Mouse (Mus musculus): ENCODE measurements around the gene Dsn1. TPM values are rescaled to one million over a fixed set of nuclear protein-coding genes. Genes with fewer than 3 reads are reported as not detected.

The Dsn1 gene
- polyA plus RNA-seq, 1 experiment from 2014 or later: 49.6 TPM

- peaks cover 71% of the 10 kb centered on the region for H3K36me3 ChIP-seq
- no peaks in the 10 kb centered on the region for H3K4me1 ChIP-seq
- no peak overlapping the region for H3K4me2 ChIP-seq (replicated peaks)
- 83% methylated on average over 8 of the region's 8 CpGs for WGBS
- ATAC-seq (ENCODE audit: insufficient number of reproducible peaks, insufficient read depth, low FRiP score, low TSS enrichment): no peak
- no peaks in the 10 kb centered on the region for H3K9me3 ChIP-seq
- no peak overlapping the region for H3K9ac ChIP-seq
- no peaks in the 10 kb centered on the region for H3K27me3 ChIP-seq
- H3K27ac ChIP-seq: no peak overlapping the region
- H3K4me3 ChIP-seq: no peak overlapping the region
Measured at GRCm38 (mm10) chr2:157043556-157043955, 36.6 kb upstream of the Dsn1 start.

GRCm38 (mm10) chr2:157041421-157041820 lies 34.5 kb upstream of the Dsn1 start:
- ATAC-seq (ENCODE audit: insufficient number of reproducible peaks, insufficient read depth, low FRiP score, low TSS enrichment): no peak
- Histone ChIP-seq H3K27ac (no peak overlapping the region), H3K9me3 (no peaks in the 10 kb centered on the region), H3K36me3 (peaks cover 76% of the 10 kb centered on the region), H3K4me2 (replicated peaks) (no peak overlapping the region), H3K4me1 (no peaks in the 10 kb centered on the region), H3K9ac (no peak overlapping the region), H3K4me3 (no peak overlapping the region), H3K27me3 (no peaks in the 10 kb centered on the region)
- WGBS: 94% methylated on average over 7 of the region's 7 CpGs

GRCm38 (mm10) chr2:157040649-157041046 lies 33.7 kb upstream of the Dsn1 start:
- Histone ChIP-seq H3K9ac (no peak overlapping the region), H3K4me3 (no peak overlapping the region), H3K36me3 (peaks cover 75% of the 10 kb centered on the region), H3K4me1 (no peaks in the 10 kb centered on the region), H3K4me2 (replicated peaks) (no peak overlapping the region), H3K27me3 (no peaks in the 10 kb centered on the region), H3K27ac (no peak overlapping the region), H3K9me3 (no peaks in the 10 kb centered on the region)
- WGBS: 79% methylated on average over 17 of the region's 17 CpGs
- no peak for ATAC-seq (ENCODE audit: insufficient number of reproducible peaks, insufficient read depth, low FRiP score, low TSS enrichment)

- H3K4me2 ChIP-seq (replicated peaks): no peak overlapping the region
- no peaks in the 10 kb centered on the region for H3K4me1 ChIP-seq
- ATAC-seq (ENCODE audit: insufficient number of reproducible peaks, insufficient read depth, low FRiP score, low TSS enrichment): no peak
- H3K27ac ChIP-seq: no peak overlapping the region
- no peak overlapping the region for H3K9ac ChIP-seq
- WGBS: 91% methylated on average over 50 of the region's 50 CpGs
- H3K9me3 ChIP-seq: no peaks in the 10 kb centered on the region
- no peaks in the 10 kb centered on the region for H3K27me3 ChIP-seq
- peaks cover 75% of the 10 kb centered on the region for H3K36me3 ChIP-seq
- H3K4me3 ChIP-seq: no peak overlapping the region
Measured at GRCm38 (mm10) chr2:157039900-157040648, 33.1 kb upstream of the Dsn1 start.

- H3K4me3 ChIP-seq: no peak overlapping the region
- WGBS: 87% methylated on average over 9 of the region's 9 CpGs
- ATAC-seq (ENCODE audit: insufficient number of reproducible peaks, insufficient read depth, low FRiP score, low TSS enrichment): no peak
- H3K4me1 ChIP-seq: no peaks in the 10 kb centered on the region
- H3K4me2 ChIP-seq (replicated peaks): no peak overlapping the region
- no peak overlapping the region for H3K27ac ChIP-seq
- no peak overlapping the region for H3K9ac ChIP-seq
- no peaks in the 10 kb centered on the region for H3K9me3 ChIP-seq
- no peaks in the 10 kb centered on the region for H3K27me3 ChIP-seq
- peaks cover 85% of the 10 kb centered on the region for H3K36me3 ChIP-seq
Measured at GRCm38 (mm10) chr2:157037303-157037702, 30.3 kb upstream of the Dsn1 start.

- no peaks in the 10 kb centered on the region for H3K9me3 ChIP-seq
- H3K4me3 ChIP-seq: no peak overlapping the region
- ATAC-seq (ENCODE audit: insufficient number of reproducible peaks, insufficient read depth, low FRiP score, low TSS enrichment): no peak
- no peaks in the 10 kb centered on the region for H3K27me3 ChIP-seq
- no peak overlapping the region for H3K4me2 ChIP-seq (replicated peaks)
- H3K36me3 ChIP-seq: peaks cover 86% of the 10 kb centered on the region
- H3K27ac ChIP-seq: no peak overlapping the region
- whole genome bisulfite sequencing: 89% methylated on average over 8 of the region's 8 CpGs
- H3K9ac ChIP-seq: no peak overlapping the region
- H3K4me1 ChIP-seq: no peaks in the 10 kb centered on the region
Measured at GRCm38 (mm10) chr2:157036400-157036799, 29.4 kb upstream of the Dsn1 start.

GRCm38 (mm10) chr2:157035371-157035770 lies 28.4 kb upstream of the Dsn1 start:
- WGBS: 84% methylated on average over 7 of the region's 7 CpGs
- Histone ChIP-seq H3K4me3 (no peak overlapping the region), H3K36me3 (peaks cover 85% of the 10 kb centered on the region), H3K9ac (no peak overlapping the region), H3K4me1 (no peaks in the 10 kb centered on the region), H3K9me3 (no peaks in the 10 kb centered on the region), H3K27me3 (no peaks in the 10 kb centered on the region), H3K4me2 (replicated peaks) (no peak overlapping the region), H3K27ac (no peak overlapping the region)
- no peak for ATAC-seq (ENCODE audit: insufficient number of reproducible peaks, insufficient read depth, low FRiP score, low TSS enrichment)

- no peaks in the 10 kb centered on the region for H3K27me3 ChIP-seq
- H3K27ac ChIP-seq: no peak overlapping the region
- H3K4me2 ChIP-seq (replicated peaks): no peak overlapping the region
- H3K4me1 ChIP-seq: no peaks in the 10 kb centered on the region
- ATAC-seq (ENCODE audit: insufficient number of reproducible peaks, insufficient read depth, low FRiP score, low TSS enrichment): peak; percentile 39; the same call in 1 of the 2 replicates
- H3K4me3 ChIP-seq: no peak overlapping the region
- H3K9me3 ChIP-seq: no peaks in the 10 kb centered on the region
- H3K36me3 ChIP-seq: peaks cover 91% of the 10 kb centered on the region
- H3K9ac ChIP-seq: no peak overlapping the region
- 45% methylated on average over 9 of the region's 9 CpGs for WGBS
Measured at GRCm38 (mm10) chr2:157030804-157031203, 23.9 kb upstream of the Dsn1 start.

GRCm38 (mm10) chr2:157028261-157028660 lies 21.3 kb upstream of the Dsn1 start:
- no peaks in the 10 kb centered on the region for H3K27me3 ChIP-seq
- WGBS: 88% methylated on average over 4 of the region's 4 CpGs
- no peak for ATAC-seq (ENCODE audit: insufficient number of reproducible peaks, insufficient read depth, low FRiP score, low TSS enrichment)
- no peaks in the 10 kb centered on the region for H3K4me1 ChIP-seq
- H3K27ac ChIP-seq: no peak overlapping the region
- 0 out of 2 replicates have a peak, but pooled peaks cover 5% of the 10 kb centered on the region for H3K9me3 ChIP-seq
- peaks cover 95% of the 10 kb centered on the region for H3K36me3 ChIP-seq
- H3K4me2 ChIP-seq (replicated peaks): no peak overlapping the region
- no peak overlapping the region for H3K4me3 ChIP-seq
- H3K9ac ChIP-seq: no peak overlapping the region

GRCm38 (mm10) chr2:157027106-157028008 lies 20.4 kb upstream of the Dsn1 start:
- WGBS: 95% methylated on average over 21 of the region's 21 CpGs

GRCm38 (mm10) chr2:157021156-157021555 lies 14.2 kb upstream of the Dsn1 start:
- no peaks in the 10 kb centered on the region for H3K4me1 ChIP-seq
- H3K27ac ChIP-seq: no peak overlapping the region
- WGBS: 92% methylated on average over 16 of the region's 16 CpGs
- H3K9ac ChIP-seq: no peak overlapping the region
- H3K4me3 ChIP-seq: no peak overlapping the region
- peaks cover 99% of the 10 kb centered on the region for H3K36me3 ChIP-seq
- H3K27me3 ChIP-seq: no peaks in the 10 kb centered on the region
- no peak for ATAC-seq (ENCODE audit: insufficient number of reproducible peaks, insufficient read depth, low FRiP score, low TSS enrichment)
- H3K9me3 ChIP-seq: 0 out of 2 replicates have a peak, but pooled peaks cover 5% of the 10 kb centered on the region
- H3K4me2 ChIP-seq (replicated peaks): no peak overlapping the region

More at GRCm38 (mm10) chr2:157027106-157028008, 20.4 kb upstream of the Dsn1 start:
- Histone ChIP-seq H3K27ac (no peak overlapping the region), H3K27me3 (no peaks in the 10 kb centered on the region), H3K4me3 (no peak overlapping the region), H3K4me1 (no peaks in the 10 kb centered on the region), H3K36me3 (peaks cover 95% of the 10 kb centered on the region), H3K4me2 (replicated peaks) (no peak overlapping the region), H3K9me3 (0 out of 2 replicates have a peak, but pooled peaks cover 5% of the 10 kb centered on the region), H3K9ac (no peak overlapping the region)
- no peak for ATAC-seq (ENCODE audit: insufficient number of reproducible peaks, insufficient read depth, low FRiP score, low TSS enrichment)

- no peak for ATAC-seq (ENCODE audit: insufficient number of reproducible peaks, insufficient read depth, low FRiP score, low TSS enrichment)
- no peak overlapping the region for H3K4me2 ChIP-seq (replicated peaks)
- H3K36me3 ChIP-seq: peaks cover 99% of the 10 kb centered on the region
- H3K4me3 ChIP-seq: no peak overlapping the region
- no peaks in the 10 kb centered on the region for H3K4me1 ChIP-seq
- H3K27ac ChIP-seq: no peak overlapping the region
- H3K9me3 ChIP-seq: no peaks in the 10 kb centered on the region
- WGBS: 93% methylated on average over 4 of the region's 4 CpGs
- no peak overlapping the region for H3K9ac ChIP-seq
- H3K27me3 ChIP-seq: no peaks in the 10 kb centered on the region
Measured at GRCm38 (mm10) chr2:157019228-157019627, 12.3 kb upstream of the Dsn1 start.
